Mouse (Mus musculus) hindbrain, postnatal 0 days (tissue): Measurements from ENCODE around the gene Mrvi1. TPM values are rescaled to one million over a fixed set of nuclear protein-coding genes. Genes with fewer than 3 reads are reported as not detected.

Experiments
- ATAC-seq: fragments of 200-750 bp; cut with Nextera tagmentation; 2 replicates; pipeline ENCODE4 v1.8.0; 2017; ENCODE audit warnings: mild to moderate bottlenecking, moderate TSS enrichment, moderate library complexity
- DNase-seq: peaks from one replicate; pipeline ENCODE4 v3.0.0-alpha.2; 2015; ENCODE audit warnings: low spot score
- H3K27ac ChIP-seq: fragments of 300-500 bp; sonication (generic); 2 replicates; pipeline ENCODE4 v1.5.1; 2014; ENCODE audit warnings: mild to moderate bottlenecking
- H3K27me3 ChIP-seq: fragments of 300-500 bp; sonication (generic); 2 replicates; pipeline ENCODE4 v1.6.1; 2014; ENCODE audit warnings: low read length, mixed read lengths; ENCODE audit not compliant: insufficient read depth
- H3K36me3 ChIP-seq: fragments of 300-500 bp; sonication (generic); 2 replicates; pipeline ENCODE4 v1.6.1; 2014; ENCODE audit warnings: low read length, mixed read lengths; ENCODE audit not compliant: insufficient read depth
- H3K4me1 ChIP-seq: fragments of 300-500 bp; sonication (generic); 2 replicates; pipeline ENCODE4 v1.6.1; 2014; ENCODE audit warnings: antibody characterized with exemption, low read length, mixed read lengths; ENCODE audit not compliant: insufficient read depth
- H3K4me2 ChIP-seq: fragments of 300-500 bp; sonication (generic); 2 replicates; pipeline ENCODE4 v1.6.1; 2014; ENCODE audit warnings: low read depth, mild to moderate bottlenecking, low read length, moderate library complexity, mixed read lengths
- H3K4me3 ChIP-seq: fragments of 300-500 bp; sonication (generic); 2 replicates; pipeline ENCODE4 v1.5.1; 2014; ENCODE audit warnings: low read length
- H3K9ac ChIP-seq: fragments of 300-500 bp; sonication (generic); replicated peaks from 2 replicates; pipeline ENCODE4 v1.6.1; 2014; ENCODE audit warnings: mild to moderate bottlenecking, low read length, moderate library complexity, mixed read lengths
- H3K9me3 ChIP-seq: fragments of 300-500 bp; sonication (generic); 2 replicates; pipeline ENCODE4 v1.6.1; 2016; ENCODE audit warnings: low read length, mixed read lengths
- CTCF ChIP-seq: IDR thresholded peaks from 2 replicates; pipeline ENCODE4 v1.5.1; 2016; ENCODE audit warnings: antibody characterized with exemption, control low read depth, low read depth
- whole genome bisulfite sequencing: fragments of 180-500 bp; shearing (Covaris S2); extraction: QIAGEN DNeasy Blood & Tissue Kit; methylation state at CpG from one replicate; pipeline ENCODE4 v1.1.7; 2014; 5-methylcytosine and 5-hydroxymethylcytosine counted together
- polyA plus RNA-seq: library from polyadenylated mRNA; unstranded; fragments of >200 nt; fragmentation: Nextera tagmentation; extraction: Ambion mirVana; gene quantifications from 2 replicates; pipeline ENCODE4 v1.2.1, GENCODE M21; 2015
- total RNA-seq: library from RNA; depleted of rRNA; stranded (reverse); fragments of >200 nt; gene quantifications from 2 replicates; pipeline ENCODE4 v1.2.3, GENCODE M21; 2014

The Mrvi1 gene
- total and polyA plus RNA-seq, 2 experiments from 2014 or later: 0.78 to 3.3 TPM

GRCm38 (mm10) chr7:110991221-110991494 is 8.9 kb upstream of the Mrvi1 start:
- Histone ChIP-seq H3K4me3 (no peak overlapping the region), H3K4me2 (no peak overlapping the region), H3K27me3 (no peaks in the 10 kb centered on the region), H3K36me3 (no peaks in the 10 kb centered on the region), H3K27ac (no peak overlapping the region), H3K9me3 (no peaks in the 10 kb centered on the region), H3K4me1 (no peaks in the 10 kb centered on the region), H3K9ac (no peak overlapping the region)
- WGBS: 55% methylated on average over 4 of the region's 4 CpGs
- DNase-seq (no peak), ATAC-seq (no peak)
- TF ChIP-seq CTCF: no peak

- 58% methylated on average over 5 of the region's 5 CpGs for WGBS
- no peak for TF ChIP-seq CTCF
- Histone ChIP-seq H3K27ac (no peak overlapping the region), H3K9ac (no peak overlapping the region), H3K4me2 (no peak overlapping the region), H3K4me1 (no peaks in the 10 kb centered on the region), H3K36me3 (no peaks in the 10 kb centered on the region), H3K4me3 (no peak overlapping the region), H3K27me3 (no peaks in the 10 kb centered on the region), H3K9me3 (no peaks in the 10 kb centered on the region)
- DNase-seq: no peak
- no peak for ATAC-seq
Observed at GRCm38 (mm10) chr7:110990356-110991220, 8.3 kb upstream of the Mrvi1 start.

- peak; percentile 21; the same call in 1 of the 2 replicates for ATAC-seq
- Histone ChIP-seq H3K4me2 (no peak overlapping the region), H3K27ac (no peak overlapping the region), H3K9me3 (no peaks in the 10 kb centered on the region), H3K4me3 (no peak overlapping the region), H3K4me1 (no peaks in the 10 kb centered on the region), H3K27me3 (no peaks in the 10 kb centered on the region), H3K9ac (no peak overlapping the region), H3K36me3 (no peaks in the 10 kb centered on the region)
- no peak for TF ChIP-seq CTCF
- no peak for DNase-seq
- 54% methylated on average over 5 of the region's 5 CpGs for WGBS
Observed at GRCm38 (mm10) chr7:110989286-110989879, 7.1 kb upstream of the Mrvi1 start.

- Histone ChIP-seq H3K9me3 (no peaks in the 10 kb centered on the region), H3K4me1 (no peaks in the 10 kb centered on the region), H3K27me3 (no peaks in the 10 kb centered on the region), H3K4me2 (no peak overlapping the region), H3K4me3 (no peak overlapping the region), H3K9ac (no peak overlapping the region), H3K27ac (no peak overlapping the region), H3K36me3 (no peaks in the 10 kb centered on the region)
- ATAC-seq (no peak), DNase-seq (no peak)
- TF ChIP-seq CTCF: no peak
- 84% methylated on average over 3 of the region's 3 CpGs for WGBS
Observed at GRCm38 (mm10) chr7:110988081-110988480, 5.8 kb upstream of the Mrvi1 start.

- H3K27me3 ChIP-seq: no peaks in the 10 kb centered on the region
- H3K4me3 ChIP-seq: no peak overlapping the region
- 56% methylated on average over 7 of the region's 7 CpGs for WGBS
- no peak overlapping the region for H3K4me2 ChIP-seq
- no peak overlapping the region for H3K9ac ChIP-seq
- no peak for ATAC-seq
- no peaks in the 10 kb centered on the region for H3K36me3 ChIP-seq
- DNase-seq: no peak
- no peaks in the 10 kb centered on the region for H3K4me1 ChIP-seq
- no peaks in the 10 kb centered on the region for H3K9me3 ChIP-seq
- H3K27ac ChIP-seq: no peak overlapping the region
- no peak for TF ChIP-seq CTCF
Observed at GRCm38 (mm10) chr7:110985581-110986265, 3.5 kb upstream of the Mrvi1 start.

- H3K9me3 ChIP-seq: no peaks in the 10 kb centered on the region
- no peaks in the 10 kb centered on the region for H3K36me3 ChIP-seq
- H3K4me2 ChIP-seq: no peak overlapping the region
- H3K9ac ChIP-seq: no peak overlapping the region
- H3K27ac ChIP-seq: no peak overlapping the region
- no peaks in the 10 kb centered on the region for H3K4me1 ChIP-seq
- no peaks in the 10 kb centered on the region for H3K27me3 ChIP-seq
- no peak for TF ChIP-seq CTCF
- ATAC-seq (no peak), DNase-seq (no peak)
- no peak overlapping the region for H3K4me3 ChIP-seq
- 69% methylated on average over 5 of the region's 5 CpGs for WGBS
Observed at GRCm38 (mm10) chr7:110983621-110984020, 1.4 kb upstream of the Mrvi1 start.

GRCm38 (mm10) chr7:110982764-110983163 is 503 bp upstream of the Mrvi1 start:
- Histone ChIP-seq H3K27me3 (no peaks in the 10 kb centered on the region), H3K9me3 (no peaks in the 10 kb centered on the region), H3K9ac (no peak overlapping the region), H3K27ac (no peak overlapping the region), H3K4me2 (no peak overlapping the region), H3K36me3 (no peaks in the 10 kb centered on the region), H3K4me3 (no peak overlapping the region), H3K4me1 (no peaks in the 10 kb centered on the region)
- ATAC-seq: no peak
- WGBS: 74% methylated on average over 4 of the region's 4 CpGs
- TF ChIP-seq CTCF: peak; percentile 53
- peak; percentile 37 for DNase-seq
